8 mouse cellular contexts compared by ENCODE assay signal in genomic region chr14:8135130-8135529, GRCm38 (mm10). TPM values are rescaled to one million over a fixed set of nuclear protein-coding genes. Genes with fewer than 3 reads are reported as not detected.
DNase-seq lines count a peak whose midpoint lies in the region; TF ChIP-seq lines count a peak whose summit lies in the region.
"Had no signal": no experiment of that assay in that cellular context is flagged by ENCODE, and none has a peak within 500 bp of the region (broad histone marks: within the 10 kb centered on the region; RNA-seq: fewer than 3 reads in every experiment).

No protein-coding gene starts in this region.

- H3K27ac ChIP-seq in left cerebral cortex, adult 2 months = no peak overlapping the region; the same call in 1 of the 2 replicates
- peak overlapping the region; percentile 39 for H3K27ac ChIP-seq in macrophage

- DNase-seq in left cerebral cortex, adult 11 months (ENCODE audit: low spot score) = peak; percentile 43
- DNase-seq in left cerebral cortex, adult 2 months (ENCODE audit: extremely low spot score in 1 of 2, low spot score in 2 of 2) = no peak
- peak; percentile 65 for DNase-seq in cerebellum, adult 9-11 months
- peak; percentile 33 to 50 for DNase-seq in heart, postnatal 10 days
- DNase-seq in urinary bladder, postnatal 10 days (ENCODE audit: low spot score) = no peak
- DNase-seq in embryo, embryonic 11 days = no peak
- DNase-seq: thymus, postnatal 25 days had no signal

- no peak for TF ChIP-seq CTCF in left cerebral cortex, adult 2 months (IDR thresholded peaks at IDR 0.05)

- peaks cover 47% of the 10 kb centered on the region for H3K36me3 ChIP-seq in macrophage (ENCODE audit: inconsistent target)

- no peaks in the 10 kb centered on the region; the same call in 1 of the 2 replicates for H3K79me2 ChIP-seq in macrophage (ENCODE audit: inconsistent target)

- H3K4me3 ChIP-seq in left cerebral cortex, adult 2 months = no peak overlapping the region
- no peak overlapping the region for H3K4me3 ChIP-seq in macrophage (ENCODE audit: inconsistent target)

- intact Hi-C loops in left cerebral cortex, adult 2 months (cut with DNase I) = loop anchor here (2.0 kb wide), 2 partner anchors 16 to 36 kb away; partner anchors contain the start of gene Pxk
- intact Hi-C loops in heart, postnatal 10 days (cut with DNase I) = no loop called here

- WGBS in macrophage (ENCODE audit: missing documents) = 91% methylated on average over 3 of the region's 3 CpGs

RNA-seq across cellular contexts. Expression of gene Pxk, which starts 37.1 kb away (rescaled TPM):
- 10 to 100 TPM; 34.5 to 36.6 TPM for total RNA-seq in left cerebral cortex, adult 2 months (2021)
- total RNA-seq in heart, postnatal 10 days (2021) = 10 to 100 TPM; 21.4 to 26.2 TPM
- 10 to 100 TPM; 37.6 to 96.2 (median 71.8) TPM for total RNA-seq in macrophage (2018; cell fraction: chromatin; rRNA removed)
- 10 to 100 TPM; 27.4 to 57.7 (median 40.3) TPM for total RNA-seq in macrophage (2018; cell fraction: cytosol; rRNA removed)
- 10 to 100 TPM; 28.0 to 76.9 (median 53.0) TPM for total RNA-seq in macrophage (2018; cell fraction: nucleus; rRNA removed)
- polyA plus RNA-seq in macrophage (2018) = 30.9 to 55.5 TPM (median 34.0 TPM) in 3 replicates

RNA-seq across cellular contexts. Expression of gene Pdhb, which starts 37.7 kb away (rescaled TPM):
- total RNA-seq in left cerebral cortex, adult 2 months (2021) = 100 to 1,000 TPM; 159 to 168 TPM
- total RNA-seq in heart, postnatal 10 days (2021) = 100 to 1,000 TPM; 756 to 778 TPM
- total RNA-seq in macrophage (2018; cell fraction: chromatin; rRNA removed) = 100 to 1,000 TPM in 9 of 26 experiments, 10 to 100 TPM in 17; 30.8 to 128 (median 78.1) TPM
- total RNA-seq in macrophage (2018; cell fraction: cytosol; rRNA removed) = 10 to 100 TPM; 47.6 to 64.9 (median 58.0) TPM
- 100 to 1,000 TPM in 2 of 26 experiments, 10 to 100 TPM in 24; 28.5 to 109 (median 53.3) TPM for total RNA-seq in macrophage (2018; cell fraction: nucleus; rRNA removed)
- 53.3 to 66.2 TPM (median 63.0 TPM) in 3 replicates for polyA plus RNA-seq in macrophage (2018)

RNA-seq across cellular contexts. Expression of gene Rpp14, which starts 55.0 kb away (rescaled TPM):
- total RNA-seq in left cerebral cortex, adult 2 months (2021) = 10 to 100 TPM; 32.7 to 40.2 TPM
- total RNA-seq in heart, postnatal 10 days (2021) = 10 to 100 TPM; 21.5 to 24.6 TPM
- 10 to 100 TPM in 1 of 26 experiments, 1 to 10 TPM in 22, under 1 TPM in 3; 0.38 to 11.4 (median 3.0) TPM for total RNA-seq in macrophage (2018; cell fraction: chromatin; rRNA removed)
- total RNA-seq in macrophage (2018; cell fraction: cytosol; rRNA removed) = 10 to 100 TPM in 23 of 26 experiments, 1 to 10 TPM in 3; 7.6 to 22.7 (median 14.1) TPM
- 10 to 100 TPM in 4 of 26 experiments, 1 to 10 TPM in 22; 2.1 to 18.3 (median 5.1) TPM for total RNA-seq in macrophage (2018; cell fraction: nucleus; rRNA removed)
- 13.0 to 22.4 TPM (median 17.1 TPM) in 3 replicates for polyA plus RNA-seq in macrophage (2018)

Comparison
In these comparisons a context has a peak if more than half of its experiments do, and no peak if none do; other contexts are left out.
1. DNase-seq: peak in left cerebral cortex, adult 11 months (single experiment), cerebellum, adult 9-11 months (single experiment) and heart, postnatal 10 days (2 of 2); none in left cerebral cortex, adult 2 months (0 of 2), urinary bladder, postnatal 10 days (single experiment) and embryo, embryonic 11 days (single experiment).
2. RNA of gene Pdhb, which starts 37.7 kb away (total RNA-seq): 756 to 778 TPM in heart, postnatal 10 days; 159 to 168 TPM in left cerebral cortex, adult 2 months; every median in the first group is over 4 times any median in the second.